Mouse (Mus musculus) testis, postnatal 14 days (tissue): ENCODE data around the gene AW146154.
"Not testable (repeated sequence)": the region's sequence is repeated elsewhere in the genome, so short reads cannot be mapped to it uniquely, and the experiment has no call there.

ENCODE experiments used
- DNase-seq: peaks from one replicate; pipeline ENCODE4 v3.0.0; 2021; ENCODE audit warnings: low spot score

The AW146154 gene

DNA sequence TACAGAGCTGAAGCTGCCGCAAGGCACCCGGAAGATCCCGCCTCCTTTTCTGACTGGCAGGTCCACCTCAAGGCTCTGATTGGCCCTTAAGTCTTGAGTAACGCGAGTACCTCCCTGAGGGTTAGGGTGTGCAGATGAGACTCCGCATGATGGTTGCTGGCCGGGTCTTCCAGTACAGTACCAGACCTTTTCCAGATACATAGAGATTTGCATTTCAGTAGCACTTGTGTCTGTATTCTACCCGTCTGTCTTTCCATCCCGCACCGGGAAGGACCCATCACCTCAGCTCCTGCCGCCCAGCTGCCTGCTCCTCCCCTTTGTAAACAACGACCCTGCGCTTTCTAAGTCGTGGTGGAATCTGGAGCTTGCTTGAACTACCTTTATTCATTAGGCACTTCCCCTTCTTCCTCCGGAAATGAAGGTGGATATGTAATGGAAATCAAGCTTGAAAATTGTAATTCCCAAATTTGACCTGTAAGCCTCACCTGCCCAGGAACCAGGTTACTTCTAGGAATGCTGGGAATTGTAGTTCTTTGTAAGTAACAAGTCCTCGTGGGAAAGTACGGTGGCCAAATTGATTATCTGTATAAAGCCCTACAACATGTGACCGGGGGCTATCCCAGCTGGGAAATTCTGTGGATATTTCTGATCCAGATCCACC lies at the start of gene AW146154, which contains the start of gene Gm20449:
Gene AW146154, minus strand, starts transcription at position 502 of the 661 bp plus-strand sequence.
Gene Gm20449, minus strand, starts transcription at position 29 of the 661 bp plus-strand sequence.
- DNase-seq, result peak; percentile 96

DNA sequence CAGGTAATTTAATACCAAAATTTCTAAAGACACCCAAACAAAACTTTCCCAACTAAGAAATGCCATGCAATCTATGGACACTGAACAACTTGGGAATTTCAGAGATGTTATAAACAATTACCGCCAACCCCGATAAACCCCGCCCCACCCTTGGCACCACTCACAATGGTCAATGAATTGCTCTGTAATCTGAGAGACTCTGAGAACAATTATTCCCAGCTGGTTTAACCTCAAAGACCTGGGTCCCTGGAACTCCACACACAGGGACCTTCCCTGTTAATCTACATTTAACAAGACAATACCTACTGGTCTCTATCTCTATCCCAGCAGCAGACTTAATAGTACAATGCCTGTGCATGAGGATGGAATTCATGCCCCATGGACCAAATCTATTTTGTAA lies 13.0 kb upstream of the AW146154 start:
- DNase-seq, result no peak

DNA sequence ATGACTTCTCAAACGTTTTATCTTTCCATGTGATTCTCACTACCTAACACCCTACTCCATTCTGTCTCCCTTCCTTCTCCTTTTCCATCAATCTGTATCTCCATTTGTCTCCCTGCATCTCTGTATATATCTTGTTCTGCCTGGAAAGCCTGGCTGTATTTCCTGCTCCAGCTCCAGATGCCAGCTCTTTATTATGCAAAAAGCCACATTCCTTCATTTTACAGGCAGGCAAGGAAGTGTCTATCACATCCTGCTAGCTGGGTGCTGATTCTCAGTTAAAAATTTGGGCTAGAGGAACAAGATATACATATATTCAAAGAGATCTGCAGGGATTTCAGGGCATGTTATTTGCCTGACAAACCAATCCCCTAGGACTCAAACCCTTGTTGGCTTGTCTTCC lies 12.5 kb upstream of the AW146154 start:
- no peak for DNase-seq

- no peak for DNase-seq
These were observed 2.7 kb upstream of the AW146154 start for GRCm38 (mm10) chr7:41502402-41502801.

DNA sequence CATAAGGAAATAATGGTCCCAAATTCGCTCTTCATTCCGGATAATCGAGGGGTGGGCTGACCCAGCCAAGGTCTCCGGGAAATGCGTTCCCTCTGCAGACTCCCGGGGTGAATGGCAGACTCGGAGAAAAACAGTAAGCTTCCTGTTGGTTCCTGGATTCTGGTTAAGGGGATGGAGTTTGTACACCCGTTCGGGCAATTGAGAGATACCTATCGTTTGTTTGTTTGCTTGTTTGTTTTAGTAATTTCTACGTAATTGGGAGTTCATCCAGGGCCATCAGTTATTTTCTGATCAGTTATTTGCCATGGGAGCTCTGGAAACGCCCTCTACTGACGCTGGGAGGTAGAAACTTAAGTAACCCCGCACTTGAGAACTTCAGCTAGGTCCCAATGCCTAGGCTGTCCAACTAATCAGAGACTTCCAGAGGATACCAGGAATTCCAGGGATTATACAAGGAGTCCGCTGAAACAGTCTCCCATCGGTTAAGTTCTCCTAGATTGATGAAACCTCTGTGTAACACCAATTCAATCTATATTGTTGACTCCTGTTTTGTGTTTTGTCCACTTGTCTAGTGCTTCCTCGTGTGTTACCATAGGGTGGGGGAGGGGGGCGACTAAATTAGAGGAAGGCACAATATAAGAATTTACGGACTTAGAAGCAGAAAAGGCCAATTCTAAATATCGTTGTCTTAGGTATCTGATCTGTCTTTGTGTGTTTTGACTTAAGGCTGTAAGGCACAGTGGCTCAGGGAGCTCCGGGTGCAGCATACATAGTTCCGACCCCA lies 653 bp upstream of the AW146154 start:
- DNase-seq, result peak; percentile 53

- DNase-seq, result not testable (repeated sequence)
These were observed 687 bp downstream of the AW146154 start for GRCm38 (mm10) chr7:41499018-41499388.

DNA sequence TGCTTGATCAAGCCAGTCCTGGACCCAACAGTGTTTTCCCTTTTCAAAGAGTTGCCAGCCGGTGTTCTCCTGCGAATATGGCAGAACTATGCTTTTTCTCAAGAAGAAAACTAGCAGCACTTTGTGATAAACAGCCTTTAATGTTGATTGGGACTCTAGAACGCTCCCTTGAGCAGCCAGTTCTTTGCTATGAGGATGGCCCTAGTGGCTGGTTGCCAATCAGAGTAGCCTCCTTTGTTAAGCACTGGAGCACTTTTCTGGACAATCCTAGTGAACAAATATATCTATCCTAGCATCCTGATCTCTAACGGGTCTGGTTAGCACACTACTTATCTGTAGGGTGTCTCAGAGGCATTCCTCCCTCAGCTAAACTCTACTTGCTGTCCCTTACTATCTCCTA lies 1.2 kb downstream of the AW146154 start:
- DNase-seq, result not testable (repeated sequence)

DNA sequence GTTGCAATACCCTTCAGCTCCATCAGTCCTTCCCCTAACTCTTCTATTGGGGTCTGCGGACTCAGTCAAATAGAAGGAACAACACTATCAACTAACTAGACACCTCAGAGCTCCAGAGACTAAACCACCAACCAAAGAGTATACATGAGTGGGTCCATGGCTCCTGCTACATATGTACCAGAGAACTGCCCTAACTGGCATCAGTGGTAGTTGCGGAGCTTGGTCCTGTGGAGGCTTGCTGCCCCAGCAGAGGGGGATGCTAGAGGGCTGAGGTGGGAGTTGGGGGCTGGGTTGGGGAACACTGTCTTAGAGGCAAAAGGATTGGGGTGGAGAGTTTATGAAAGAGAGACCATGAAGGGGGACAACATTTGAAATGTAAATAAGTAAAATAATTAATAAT lies 1.8 kb downstream of the AW146154 start:
- no peak for DNase-seq

DNA sequence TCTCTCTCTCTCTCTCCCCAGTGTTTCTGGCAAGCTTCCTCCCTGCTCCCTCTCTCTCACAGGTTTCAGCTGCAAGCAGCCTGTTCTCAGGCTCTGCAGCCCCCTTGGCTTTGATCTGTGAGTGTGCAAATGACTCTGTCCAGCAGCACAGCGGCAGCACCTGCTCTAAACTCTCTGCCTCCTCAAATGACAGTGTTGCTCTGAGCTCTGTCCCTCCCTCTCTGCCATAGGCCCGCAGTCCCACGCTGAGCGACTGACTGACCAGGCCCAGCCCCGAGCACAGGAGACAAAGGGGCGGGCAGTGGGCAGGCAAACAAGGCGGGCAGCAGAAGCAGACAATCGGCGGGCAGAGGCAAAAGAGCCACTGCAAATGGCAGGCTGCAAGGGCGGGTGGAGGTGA lies 47.8 kb downstream of the AW146154 start:
- no peak for DNase-seq

GRCm38 (mm10) chr7:41448596-41448995 lies 51.1 kb downstream of the AW146154 start, which contains the start of gene Vmn2r57:
TSS of gene Vmn2r57 (minus strand) at chr7:41448696.
- DNase-seq, result not testable (repeated sequence)
